Mouse (Mus musculus): Measurements from ENCODE around the gene Hoxb7. TPM values are rescaled to one million over a fixed set of nuclear protein-coding genes. Genes with fewer than 3 reads are reported as not detected.
A peak's percentile ranks its signal among the peaks of the same experiment; 100 is the strongest.

Gene Hoxb7
- polyA plus RNA-seq, 1 experiment from 2014 or later: 1.8 TPM

DNA sequence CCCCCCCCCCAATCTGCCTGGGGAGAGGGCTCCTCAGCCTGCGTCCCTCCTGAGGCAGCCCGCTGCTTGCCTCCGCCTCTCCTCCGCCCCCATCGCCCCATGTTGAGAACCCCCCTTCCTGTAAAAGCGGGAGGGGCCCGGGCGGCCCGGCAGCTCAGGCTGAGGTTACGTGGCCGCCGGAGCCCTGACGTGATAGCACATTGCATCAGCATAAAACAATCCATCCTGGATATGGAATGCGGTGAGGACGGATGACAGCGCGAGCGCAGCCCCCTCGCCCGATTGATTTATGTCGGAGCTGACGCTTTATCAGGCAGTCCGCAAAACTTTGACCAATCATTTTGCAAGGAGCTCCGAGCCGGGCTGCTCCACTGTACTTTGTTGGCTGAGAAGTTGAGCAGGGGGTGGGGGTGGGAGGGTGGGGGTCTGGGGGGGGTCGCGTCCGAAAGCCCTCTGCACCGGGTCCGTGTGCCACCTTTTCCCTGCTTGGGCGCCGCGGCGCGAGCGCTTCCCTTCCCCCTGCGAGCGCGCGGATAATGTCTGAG lies 15.4 kb upstream of the Hoxb7 start, which contains the start of gene Hoxb9:
Gene Hoxb9 (plus strand): TSS at position 462 of the 545 bp plus-strand sequence.
- Histone ChIP-seq H3K4me3 (replicated peaks) (peak within 1 kb of the TSS; percentile 32), H3K27ac (no peak within 1 kb of the TSS), H3K9me3 (no peaks in the 10 kb centered on the region), H3K9ac (replicated peaks) (no peak within 1 kb of the TSS; the same call in 1 of the 2 replicates), H3K36me3 (no peaks in the 10 kb centered on the region), H3K4me1 (replicated peaks) (peaks cover 21% of the 10 kb centered on the region), H3K4me2 (peak within 1 kb of the TSS; percentile 46), H3K27me3 (peaks cover 97% of the 10 kb centered on the region)
- no peak for ATAC-seq (ENCODE audit: insufficient number of reproducible peaks, insufficient read depth, low FRiP score, low TSS enrichment, low read depth)
- WGBS: under 1% methylated on average over 40 of the region's 40 CpGs

DNA sequence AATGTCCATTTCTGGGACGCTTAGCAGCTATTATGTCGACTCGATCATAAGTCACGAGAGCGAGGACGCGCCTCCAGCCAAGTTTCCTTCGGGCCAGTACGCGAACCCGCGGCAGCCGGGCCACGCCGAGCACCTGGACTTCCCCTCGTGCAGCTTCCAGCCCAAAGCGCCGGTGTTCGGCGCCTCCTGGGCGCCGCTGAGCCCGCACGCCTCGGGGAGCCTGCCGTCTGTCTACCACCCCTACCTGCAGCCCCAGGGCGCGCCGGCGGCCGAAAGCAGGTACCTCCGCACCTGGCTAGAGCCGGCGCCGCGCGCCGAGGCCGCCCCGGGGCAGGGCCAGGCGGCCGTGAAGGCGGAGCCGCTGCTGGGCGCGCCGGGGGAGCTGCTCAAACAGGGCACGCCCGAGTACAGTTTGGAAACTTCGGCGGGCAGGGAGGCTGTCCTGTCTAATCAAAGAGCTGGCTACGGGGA lies 14.8 kb upstream of the Hoxb7 start:
- Histone ChIP-seq H3K36me3 (no peaks in the 10 kb centered on the region), H3K9me3 (no peaks in the 10 kb centered on the region), H3K4me1 (replicated peaks) (peaks cover 18% of the 10 kb centered on the region), H3K4me3 (replicated peaks) (peak overlapping the region; percentile 32), H3K27me3 (peaks cover 97% of the 10 kb centered on the region), H3K4me2 (peak overlapping the region; percentile 46), H3K9ac (replicated peaks) (no peak overlapping the region), H3K27ac (no peak overlapping the region)
- ATAC-seq (ENCODE audit: insufficient number of reproducible peaks, insufficient read depth, low FRiP score, low TSS enrichment, low read depth): no peak
- WGBS: under 1% methylated on average over 52 of the region's 52 CpGs

DNA sequence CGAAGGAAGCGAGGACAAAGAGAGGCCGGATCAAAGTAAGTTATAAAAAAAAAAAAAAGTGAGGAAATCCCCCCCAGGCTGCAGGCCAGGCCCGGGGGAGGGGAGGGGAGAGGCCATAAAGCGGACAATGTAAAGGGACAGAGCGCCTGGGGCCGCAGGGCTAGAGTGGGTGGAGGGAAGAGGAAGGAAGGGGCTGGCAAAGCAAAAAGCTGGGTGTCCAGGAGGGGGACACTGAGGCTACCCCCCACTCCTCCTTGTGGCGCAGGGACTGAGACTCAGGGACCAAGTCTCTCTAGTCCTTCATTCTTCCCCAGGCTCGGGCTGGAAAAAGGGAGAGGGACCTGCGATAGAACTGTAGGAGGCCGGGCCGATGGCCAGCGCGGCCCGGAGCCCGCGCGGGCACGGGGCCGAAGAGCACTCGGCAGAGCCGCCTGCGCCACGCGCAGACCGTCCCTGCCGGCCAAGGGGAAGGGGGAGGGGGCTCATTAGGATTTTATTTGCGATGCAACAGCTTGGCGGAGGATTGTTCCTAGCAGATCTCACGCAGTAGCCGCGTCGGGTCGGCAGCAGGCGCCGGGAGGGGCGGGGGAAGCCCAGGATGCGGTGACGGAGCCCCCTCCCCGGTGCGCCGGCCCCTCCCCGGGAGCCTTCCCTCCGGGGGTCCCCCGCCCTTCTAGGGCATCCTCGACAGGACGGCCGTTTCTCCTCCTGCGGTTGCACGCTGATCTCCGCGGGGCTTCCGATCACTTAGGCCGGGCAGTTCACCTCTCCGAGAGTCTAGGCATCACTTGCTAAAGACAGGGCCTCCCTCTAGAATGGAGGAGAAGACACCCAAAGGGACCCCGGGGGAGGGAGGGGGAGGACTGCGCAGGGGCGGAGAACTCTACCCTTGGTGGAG lies 14.2 kb upstream of the Hoxb7 start:
- no peak for ATAC-seq (ENCODE audit: insufficient number of reproducible peaks, insufficient read depth, low FRiP score, low TSS enrichment, low read depth)
- Histone ChIP-seq H3K9me3 (no peaks in the 10 kb centered on the region), H3K27ac (no peak overlapping the region), H3K27me3 (peaks cover 97% of the 10 kb centered on the region), H3K9ac (replicated peaks) (no peak overlapping the region; the same call in 1 of the 2 replicates), H3K4me2 (peak overlapping the region; percentile 46), H3K4me1 (replicated peaks) (peaks cover 19% of the 10 kb centered on the region), H3K4me3 (replicated peaks) (peak overlapping the region; percentile 32), H3K36me3 (no peaks in the 10 kb centered on the region)
- WGBS: under 1% methylated on average over 51 of the region's 58 CpGs

DNA sequence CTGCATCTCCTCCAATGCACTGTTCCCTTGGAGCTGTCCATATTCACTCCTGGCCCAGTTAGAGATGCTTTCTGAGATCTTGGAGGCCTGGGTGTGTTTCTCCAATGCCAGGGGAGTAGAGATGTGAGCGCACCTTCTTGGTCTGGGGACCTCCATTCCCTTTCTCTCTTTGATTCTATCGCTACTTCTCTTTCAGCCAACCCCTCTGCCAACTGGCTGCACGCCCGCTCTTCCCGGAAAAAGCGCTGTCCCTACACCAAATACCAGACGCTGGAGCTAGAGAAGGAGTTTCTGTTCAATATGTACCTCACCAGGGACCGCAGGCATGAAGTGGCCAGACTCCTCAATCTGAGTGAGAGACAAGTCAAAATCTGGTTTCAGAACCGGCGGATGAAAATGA lies 12.0 kb upstream of the Hoxb7 start:
- Histone ChIP-seq H3K9me3 (no peaks in the 10 kb centered on the region), H3K27me3 (peaks cover 98% of the 10 kb centered on the region), H3K4me2 (no peak overlapping the region), H3K9ac (replicated peaks) (no peak overlapping the region), H3K27ac (no peak overlapping the region), H3K36me3 (no peaks in the 10 kb centered on the region), H3K4me3 (replicated peaks) (no peak overlapping the region), H3K4me1 (replicated peaks) (peaks cover 27% of the 10 kb centered on the region)
- WGBS: 18% methylated on average over 10 of the region's 10 CpGs
- ATAC-seq (ENCODE audit: insufficient number of reproducible peaks, insufficient read depth, low FRiP score, low TSS enrichment, low read depth): no peak

DNA sequence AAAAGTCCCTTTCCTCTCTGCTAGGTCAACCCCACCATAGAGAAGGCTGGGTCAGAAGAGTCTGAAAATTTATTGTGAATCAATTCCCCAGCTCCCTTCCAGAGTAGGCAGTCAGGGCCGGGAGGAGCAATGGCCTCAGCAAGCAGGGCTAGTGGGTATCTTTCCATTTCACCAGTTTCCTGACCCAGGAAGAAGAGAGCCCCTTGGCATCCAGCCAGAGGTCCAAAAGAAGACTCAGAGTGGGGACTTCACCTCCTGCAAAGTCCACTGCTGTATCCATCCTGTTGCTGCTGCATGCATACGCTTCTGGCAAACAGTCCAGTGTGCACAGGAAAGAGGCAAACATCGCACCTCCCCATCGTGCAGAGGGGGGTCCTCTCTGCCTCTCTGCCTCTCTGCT lies 10.5 kb upstream of the Hoxb7 start:
- Histone ChIP-seq H3K27me3 (peaks cover 98% of the 10 kb centered on the region), H3K36me3 (no peaks in the 10 kb centered on the region), H3K4me3 (replicated peaks) (no peak overlapping the region), H3K27ac (no peak overlapping the region), H3K4me1 (replicated peaks) (peaks cover 23% of the 10 kb centered on the region), H3K9me3 (no peaks in the 10 kb centered on the region), H3K4me2 (no peak overlapping the region), H3K9ac (replicated peaks) (no peak overlapping the region)
- ATAC-seq (ENCODE audit: insufficient number of reproducible peaks, insufficient read depth, low FRiP score, low TSS enrichment, low read depth): no peak
- 17% methylated on average over 4 of the region's 4 CpGs for WGBS

DNA sequence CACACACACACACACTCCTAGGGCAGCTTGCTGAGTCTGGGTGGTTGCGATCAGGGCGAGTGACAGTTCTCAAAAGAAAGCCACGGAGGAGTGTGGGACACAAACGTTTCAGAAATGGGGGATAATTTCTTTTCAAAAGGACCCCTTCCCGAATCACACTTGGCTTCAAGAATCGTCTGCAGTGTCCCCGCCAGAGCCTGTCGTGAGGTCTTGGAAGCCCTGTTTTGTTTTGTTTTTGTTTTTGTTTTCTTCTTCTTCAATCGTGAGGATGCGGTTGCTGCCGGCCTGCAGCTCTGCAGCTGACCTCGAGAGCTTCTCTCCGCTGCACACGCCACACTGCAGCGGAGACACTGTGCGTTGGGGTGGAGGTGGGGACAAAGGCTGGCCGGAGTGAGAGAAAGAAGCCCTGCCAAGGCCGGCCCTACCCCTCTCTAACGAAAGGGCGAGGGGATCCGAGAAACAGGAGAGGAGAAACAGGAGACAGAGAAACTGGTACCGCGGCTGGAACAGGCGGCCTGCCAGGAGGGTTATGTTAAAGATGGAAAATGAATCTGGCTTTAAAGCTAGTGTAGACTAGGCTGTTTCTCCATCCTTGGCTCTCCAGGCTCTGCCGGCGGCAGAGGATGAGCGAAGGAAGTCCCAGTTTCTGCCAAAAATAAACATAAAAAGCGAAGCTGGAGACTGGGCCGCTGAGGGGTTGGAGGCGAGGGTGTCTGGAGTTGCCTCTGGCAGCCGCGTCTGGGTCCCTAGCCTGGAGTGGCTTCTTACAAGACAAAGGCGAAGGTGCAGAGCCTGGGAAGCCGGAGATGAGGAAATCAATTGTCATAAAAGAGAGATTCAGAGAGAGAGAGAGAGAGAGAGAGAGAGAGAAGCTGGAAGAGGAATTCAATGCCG lies 9.0 kb upstream of the Hoxb7 start:
- Histone ChIP-seq H3K27ac (no peak overlapping the region), H3K4me2 (no peak overlapping the region), H3K9me3 (no peaks in the 10 kb centered on the region), H3K9ac (replicated peaks) (no peak overlapping the region), H3K27me3 (peaks cover 97% of the 10 kb centered on the region), H3K4me3 (replicated peaks) (peak overlapping the region; percentile 2; the same call in 1 of the 2 replicates), H3K36me3 (no peaks in the 10 kb centered on the region), H3K4me1 (replicated peaks) (peaks cover 15% of the 10 kb centered on the region)
- ATAC-seq (ENCODE audit: insufficient number of reproducible peaks, insufficient read depth, low FRiP score, low TSS enrichment, low read depth): no peak
- WGBS: 2% methylated on average over 35 of the region's 35 CpGs

DNA sequence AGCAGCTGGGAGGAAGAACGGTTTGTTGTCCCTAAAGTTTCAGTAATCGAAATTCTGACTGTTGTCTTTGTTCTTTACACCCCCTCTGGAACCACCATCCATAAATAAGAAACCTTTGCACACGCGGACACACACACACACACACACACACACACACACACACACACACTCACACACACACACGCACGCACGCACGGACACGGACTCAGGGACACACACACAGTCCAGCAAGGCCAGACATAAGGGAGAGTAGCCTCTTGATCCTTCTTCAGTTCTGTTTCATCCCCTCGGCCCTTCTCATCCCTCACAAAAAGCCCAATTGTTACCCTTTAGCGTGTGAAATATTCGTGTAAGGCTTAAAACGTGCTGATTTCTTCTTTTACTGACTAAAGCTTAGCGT lies 8.1 kb upstream of the Hoxb7 start:
- 7% methylated on average over 14 of the region's 14 CpGs for WGBS
- H3K27me3 ChIP-seq: peaks cover 97% of the 10 kb centered on the region
- peaks cover 23% of the 10 kb centered on the region for H3K4me1 ChIP-seq (replicated peaks)
- H3K27ac ChIP-seq: no peak overlapping the region
- H3K4me3 ChIP-seq (replicated peaks): no peak overlapping the region
- no peak for ATAC-seq (ENCODE audit: insufficient number of reproducible peaks, insufficient read depth, low FRiP score, low TSS enrichment, low read depth)
- H3K36me3 ChIP-seq: no peaks in the 10 kb centered on the region
- H3K9me3 ChIP-seq: no peaks in the 10 kb centered on the region
- no peak overlapping the region for H3K4me2 ChIP-seq
- H3K9ac ChIP-seq (replicated peaks): no peak overlapping the region

DNA sequence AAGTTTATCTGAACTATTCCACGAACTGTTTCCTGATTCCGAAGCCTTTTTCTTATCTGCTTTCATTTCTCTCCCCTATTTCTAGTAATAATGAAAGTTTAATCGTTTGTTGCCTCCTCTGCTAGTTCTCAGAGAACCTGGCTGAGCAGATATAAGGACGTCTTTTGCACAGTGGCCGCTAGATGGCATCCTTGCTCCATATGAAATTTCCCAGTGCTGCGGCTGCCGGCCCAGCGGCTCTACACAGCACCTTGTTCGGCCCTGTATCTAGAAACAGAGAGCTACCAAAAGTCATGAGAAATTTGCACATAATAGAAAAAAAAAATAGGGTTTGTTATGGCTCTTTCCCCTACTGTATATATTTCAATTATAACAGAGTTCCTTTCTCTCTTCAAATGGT lies 7.7 kb upstream of the Hoxb7 start:
- Histone ChIP-seq H3K4me1 (replicated peaks) (peaks cover 28% of the 10 kb centered on the region), H3K9ac (replicated peaks) (no peak overlapping the region), H3K4me2 (no peak overlapping the region), H3K27ac (no peak overlapping the region), H3K27me3 (peaks cover 97% of the 10 kb centered on the region), H3K4me3 (replicated peaks) (no peak overlapping the region), H3K9me3 (no peaks in the 10 kb centered on the region), H3K36me3 (no peaks in the 10 kb centered on the region)
- ATAC-seq (ENCODE audit: insufficient number of reproducible peaks, insufficient read depth, low FRiP score, low TSS enrichment, low read depth): no peak
- under 1% methylated on average over 9 of the region's 9 CpGs for WGBS

DNA sequence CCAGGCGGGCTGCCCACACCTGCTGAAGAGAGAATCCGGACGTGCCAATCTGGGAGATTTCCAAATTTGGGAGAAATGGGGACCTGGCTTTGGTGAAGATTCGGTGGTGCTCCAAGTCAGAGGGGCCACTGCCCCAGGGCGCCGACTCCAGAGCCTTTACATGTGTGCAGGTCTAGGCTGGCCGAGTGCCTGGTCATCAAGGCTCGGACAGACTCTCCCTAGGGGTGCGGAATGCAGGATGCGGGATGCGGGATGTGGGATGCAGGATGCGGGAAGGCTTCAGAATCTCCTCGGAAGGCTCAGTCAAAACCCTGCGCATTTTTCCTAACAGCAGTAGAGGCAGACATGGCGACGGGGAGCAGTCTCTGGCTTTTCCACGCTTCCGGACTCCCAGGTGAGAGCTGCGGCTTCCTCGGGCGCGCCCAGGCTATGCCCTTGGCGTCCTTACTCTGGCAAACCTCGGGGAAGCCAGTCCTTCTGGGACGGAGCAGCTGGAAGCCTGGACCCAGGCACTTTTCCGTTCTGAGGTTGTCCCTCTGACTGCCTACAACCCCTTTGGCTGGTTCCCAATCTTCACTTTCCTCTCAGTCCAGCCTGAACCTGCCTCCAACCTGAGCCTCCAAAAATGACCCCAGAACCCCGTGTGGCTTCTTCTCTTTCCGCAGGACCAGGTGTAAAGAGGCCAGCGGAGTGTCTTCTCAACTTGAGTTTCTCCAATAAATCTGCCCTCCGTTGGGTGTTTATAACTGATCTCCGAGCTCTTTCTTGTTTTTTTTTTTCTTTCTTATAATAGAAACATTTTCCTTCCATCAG lies 6.8 kb upstream of the Hoxb7 start:
- Histone ChIP-seq H3K9ac (replicated peaks) (no peak overlapping the region), H3K27me3 (peaks cover 97% of the 10 kb centered on the region), H3K36me3 (no peaks in the 10 kb centered on the region), H3K4me3 (replicated peaks) (no peak overlapping the region), H3K4me2 (no peak overlapping the region), H3K27ac (no peak overlapping the region), H3K4me1 (replicated peaks) (peaks cover 35% of the 10 kb centered on the region), H3K9me3 (no peaks in the 10 kb centered on the region)
- no peak for ATAC-seq (ENCODE audit: insufficient number of reproducible peaks, insufficient read depth, low FRiP score, low TSS enrichment, low read depth)
- 3% methylated on average over 31 of the region's 31 CpGs for WGBS
